Mouse (Mus musculus) left cerebral cortex, adult 2 months (tissue): ENCODE data around the gene Popdc3. TPM values are rescaled to one million over a fixed set of nuclear protein-coding genes. Genes with fewer than 3 reads are reported as not detected.

Experiments used
- DNase-seq, 2 experiments: peaks; one replicate each; pipeline ENCODE4 v3.0.0; 2021 to 2022; ENCODE audit warnings: low spot score in 2 of 2, mixed read lengths in 1 of 2; ENCODE audit errors: extremely low spot score in 1 of 2
- H3K27ac ChIP-seq: fragments of 200-600 bp; 2 replicates; pipeline ENCODE4 v1.8.1; 2022
- H3K4me3 ChIP-seq: fragments of 200-600 bp; 2 replicates; pipeline ENCODE4 v1.8.1; 2022
- CTCF ChIP-seq: fragments of 200-600 bp; IDR thresholded peaks from 2 replicates; pipeline ENCODE4 v1.8.1; 2022; ENCODE audit warnings: antibody characterized with exemption, mild to moderate bottlenecking, moderate library complexity
- intact Hi-C: fragments of 180-260 bp; cut with DNase I; formaldehyde crosslinking; loops from one replicate; pipeline ENCODE4 v1.15.1; 2025
- total RNA-seq, 2 experiments: library from RNA; stranded (reverse); gene quantifications; 2 replicates each; pipeline ENCODE4 v1.2.3; 2021

Popdc3 gene
- total RNA-seq, 2 experiments from 2014 or later, result 0.68 to 1.3 TPM

DNA sequence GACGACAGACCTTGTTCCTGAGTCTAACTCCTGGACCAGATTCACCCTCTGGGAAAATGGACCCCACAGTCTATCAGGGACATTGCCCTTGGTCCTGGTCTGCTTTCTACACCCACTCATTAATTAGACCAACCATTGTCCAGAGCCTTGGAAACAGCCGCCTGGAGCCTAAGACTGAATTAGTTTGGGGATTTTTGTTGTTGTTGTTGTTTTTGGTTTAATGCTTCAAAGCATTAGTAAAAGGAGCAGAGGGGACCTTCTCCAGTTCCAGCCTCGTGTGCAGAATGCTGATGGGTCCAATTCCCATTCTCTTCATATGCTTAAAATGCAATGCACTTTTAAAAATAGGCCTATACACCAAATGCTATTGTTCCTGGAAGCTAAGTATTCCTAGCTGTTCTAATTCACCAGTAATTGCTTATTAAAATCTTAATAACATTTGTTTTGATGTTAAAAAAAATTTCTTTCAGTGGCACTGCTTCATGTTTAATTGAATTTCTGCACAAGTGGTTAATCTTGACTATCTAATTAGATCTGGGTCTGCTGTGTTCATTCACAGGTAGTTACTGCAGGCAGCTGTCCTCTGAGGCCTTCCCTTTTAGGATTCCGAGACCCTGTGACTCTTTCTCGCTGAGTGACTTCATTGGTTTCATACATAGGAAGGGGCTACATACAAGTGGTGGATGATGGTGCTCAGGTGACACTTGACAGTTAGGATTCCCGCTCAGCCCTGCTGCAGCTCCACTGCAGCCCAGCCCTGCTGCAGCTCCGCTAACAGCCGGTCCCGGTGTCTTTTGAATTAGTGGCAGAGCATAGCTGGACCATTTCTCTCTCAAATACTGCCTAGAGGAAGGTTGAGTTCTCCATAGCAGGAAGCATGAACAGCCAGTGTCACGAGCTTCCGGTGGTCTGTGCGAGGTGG lies 25.9 kb upstream of the Popdc3 start:
- Histone ChIP-seq H3K27ac (no peak overlapping the region), H3K4me3 (no peak overlapping the region)
- no peak for TF ChIP-seq CTCF
- no peak for DNase-seq
- intact Hi-C loops, result no loop called here

DNA sequence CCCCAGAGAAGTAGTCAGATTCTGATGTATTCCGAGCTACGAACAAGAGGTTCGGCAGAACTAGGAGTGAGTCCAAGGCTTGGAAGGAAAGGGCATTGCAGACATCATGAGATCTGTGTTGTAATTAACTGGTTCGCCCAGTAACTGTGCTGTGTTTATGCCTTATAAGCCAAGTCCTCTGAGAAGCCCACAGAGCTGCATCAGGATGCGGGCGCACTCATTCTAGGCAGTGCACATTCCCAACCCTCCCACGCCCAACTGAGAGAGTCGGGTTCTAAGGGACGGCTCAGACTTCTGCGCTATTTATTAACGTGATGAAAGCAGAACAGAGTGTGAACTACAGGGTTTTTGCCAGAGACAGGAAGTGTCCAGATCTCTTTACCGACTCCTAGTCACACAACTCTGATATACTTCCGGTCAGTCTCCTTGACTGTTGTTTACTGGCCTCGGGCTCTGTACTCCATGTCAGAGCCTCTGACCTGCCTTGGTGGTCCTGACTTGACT lies 23.3 kb upstream of the Popdc3 start:
- Histone ChIP-seq H3K4me3 (no peak overlapping the region), H3K27ac (no peak overlapping the region)
- intact Hi-C loops, result no loop called here
- DNase-seq, result no peak
- TF ChIP-seq CTCF, result no peak

- Histone ChIP-seq H3K27ac (no peak overlapping the region), H3K4me3 (no peak overlapping the region)
- TF ChIP-seq CTCF, result no peak
- intact Hi-C loops, result no loop called here
- no peak for DNase-seq
Observed at GRCm38 (mm10) chr10:45165851-45166250, 12.0 kb upstream of the Popdc3 start.

- intact Hi-C loops, result no loop called here
- Histone ChIP-seq H3K4me3 (no peak overlapping the region), H3K27ac (no peak overlapping the region)
- no peak for DNase-seq
- no peak for TF ChIP-seq CTCF
Observed at GRCm38 (mm10) chr10:45173927-45174326, 4.0 kb upstream of the Popdc3 start.

- no peak for TF ChIP-seq CTCF
- intact Hi-C loops, result no loop called here
- DNase-seq, result no peak
- Histone ChIP-seq H3K4me3 (no peak overlapping the region), H3K27ac (no peak overlapping the region)
Observed at GRCm38 (mm10) chr10:45174345-45174744, 3.6 kb upstream of the Popdc3 start.

DNA sequence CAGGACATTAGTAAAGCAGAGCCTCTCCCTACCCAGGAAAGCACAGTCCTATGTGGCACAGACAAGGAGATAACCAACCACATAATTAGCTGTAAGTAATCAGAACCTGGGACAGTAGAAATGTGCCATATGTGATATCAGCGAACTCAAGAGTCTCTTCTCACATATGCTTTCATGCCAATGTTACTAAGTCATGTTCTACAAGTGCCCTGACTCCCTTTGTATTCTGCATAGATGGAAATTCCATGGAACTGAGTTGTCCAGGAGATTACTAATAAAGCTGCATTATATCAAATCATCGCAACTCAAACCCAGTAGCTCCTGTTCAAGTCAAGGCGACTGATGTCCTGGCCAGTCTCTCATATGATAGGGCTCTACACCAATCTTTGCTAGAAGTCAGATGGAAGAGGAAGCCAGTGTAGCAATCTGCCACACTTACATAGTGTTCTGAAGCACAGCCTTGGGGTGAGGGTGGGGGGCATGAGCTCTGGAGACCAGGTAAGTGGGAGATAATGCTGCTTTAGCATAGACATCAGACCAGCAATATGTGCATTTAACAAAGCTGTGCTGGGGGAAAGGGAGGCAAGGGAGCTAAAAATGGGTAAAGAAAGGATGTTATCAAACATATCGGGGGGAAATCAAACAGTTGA lies 2.9 kb downstream of the Popdc3 start:
- DNase-seq, result no peak
- Histone ChIP-seq H3K4me3 (no peak overlapping the region), H3K27ac (no peak overlapping the region)
- no peak for TF ChIP-seq CTCF
- intact Hi-C loops, result no loop called here

DNA sequence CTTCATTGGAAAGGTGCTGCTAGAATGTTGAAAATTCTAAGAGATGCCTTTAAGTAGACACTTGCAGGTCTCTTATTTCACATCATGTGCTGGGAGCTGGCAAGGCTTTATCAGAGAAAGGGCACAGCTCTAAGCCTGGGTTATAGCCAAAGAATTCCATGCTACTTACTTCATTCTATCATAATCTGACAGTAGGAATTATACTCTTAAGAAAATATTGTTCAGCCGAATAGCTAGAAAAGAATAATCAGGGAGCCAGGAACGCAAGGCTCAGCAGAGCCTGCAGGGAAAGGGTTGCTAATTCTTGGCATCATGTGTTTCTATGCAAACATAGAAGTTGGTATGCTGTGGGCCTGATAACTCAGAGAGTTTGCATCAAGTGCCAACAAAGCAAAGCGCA lies 3.4 kb downstream of the Popdc3 start:
- H3K27ac ChIP-seq, result no peak overlapping the region
- intact Hi-C loops, result no loop called here
- TF ChIP-seq CTCF, result no peak
- H3K4me3 ChIP-seq, result no peak overlapping the region
- DNase-seq, result no peak

DNA sequence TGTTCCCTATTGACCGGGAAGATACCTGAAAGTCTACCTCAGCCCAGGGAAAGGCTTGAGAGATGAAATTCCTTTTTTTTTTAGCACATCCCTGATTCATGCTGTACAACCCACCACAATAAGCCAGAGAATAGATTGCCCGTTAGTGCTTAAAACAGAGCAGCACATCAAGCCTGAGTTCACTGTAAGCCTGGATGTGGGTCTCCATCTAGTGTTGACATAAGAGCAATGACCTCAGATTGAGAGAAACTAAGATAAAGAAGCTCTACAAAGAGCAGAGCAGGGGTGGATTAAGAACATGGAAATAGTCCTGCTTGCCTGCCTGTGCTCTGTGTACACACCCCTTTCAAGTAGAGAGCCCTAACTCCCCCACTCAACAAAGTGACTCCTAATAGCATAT lies 7.6 kb downstream of the Popdc3 start:
- peak; percentile 3; the same call in 1 of the 2 replicates for TF ChIP-seq CTCF
- no peak overlapping the region for H3K4me3 ChIP-seq
- intact Hi-C loops, result loop anchor here (5.0 kb wide), 1 partner anchor 88 kb away; no protein-coding TSS in a partner anchor
- no peak overlapping the region for H3K27ac ChIP-seq
- DNase-seq, result no peak

DNA sequence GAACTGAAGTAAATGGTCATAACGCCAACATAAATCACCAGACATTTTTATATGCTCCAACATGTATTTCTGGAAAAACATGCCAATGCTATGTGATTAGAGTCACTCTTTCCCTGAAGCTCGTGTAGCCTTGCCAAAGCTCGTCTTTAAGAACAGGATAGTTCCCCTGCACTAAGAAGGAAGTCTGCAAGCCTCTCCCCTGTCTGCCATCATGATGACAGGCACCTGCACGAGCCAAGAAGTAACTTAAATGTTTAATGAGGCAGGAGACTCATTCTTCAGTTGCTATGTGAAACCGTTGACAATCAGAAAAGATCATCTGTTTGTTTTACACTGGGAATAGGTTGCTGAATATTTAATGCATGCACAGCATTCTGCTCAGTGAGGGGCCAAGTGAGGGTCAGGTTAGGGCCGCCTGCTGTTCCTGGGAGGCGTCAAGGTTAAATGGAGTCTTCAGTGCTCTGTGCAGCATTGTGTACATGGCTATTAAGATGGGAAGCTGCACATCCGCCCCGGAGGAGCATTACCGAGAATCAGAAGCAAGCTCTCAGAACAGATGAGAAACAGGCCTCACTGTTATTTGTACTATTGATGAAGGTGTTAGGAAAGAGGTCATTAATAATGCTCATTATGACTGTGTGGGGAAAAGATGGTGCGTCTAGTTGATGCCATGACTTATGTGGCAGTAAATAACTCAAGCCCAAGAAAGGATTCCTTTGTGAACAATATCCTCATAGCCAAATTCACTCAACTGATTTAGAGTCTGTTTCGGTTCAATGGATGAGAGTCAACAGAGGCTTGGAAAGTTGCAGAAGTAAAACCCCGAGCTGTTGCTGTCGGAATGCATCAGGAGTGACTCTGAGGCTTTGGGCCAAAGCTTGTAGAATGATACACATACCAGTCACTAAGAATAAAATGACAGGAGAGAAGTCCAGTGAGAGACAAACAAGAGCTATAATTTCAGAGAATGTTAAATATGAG lies 15.7 kb downstream of the Popdc3 start:
- Histone ChIP-seq H3K27ac (no peak overlapping the region), H3K4me3 (no peak overlapping the region)
- TF ChIP-seq CTCF, result no peak
- no peak for DNase-seq
- intact Hi-C loops, result no loop called here

GRCm38 (mm10) chr10:45194531-45194930 lies 16.6 kb downstream of the Popdc3 start:
- no peak for TF ChIP-seq CTCF
- intact Hi-C loops, result no loop called here
- DNase-seq, result no peak
- Histone ChIP-seq H3K27ac (no peak overlapping the region), H3K4me3 (no peak overlapping the region)

DNA sequence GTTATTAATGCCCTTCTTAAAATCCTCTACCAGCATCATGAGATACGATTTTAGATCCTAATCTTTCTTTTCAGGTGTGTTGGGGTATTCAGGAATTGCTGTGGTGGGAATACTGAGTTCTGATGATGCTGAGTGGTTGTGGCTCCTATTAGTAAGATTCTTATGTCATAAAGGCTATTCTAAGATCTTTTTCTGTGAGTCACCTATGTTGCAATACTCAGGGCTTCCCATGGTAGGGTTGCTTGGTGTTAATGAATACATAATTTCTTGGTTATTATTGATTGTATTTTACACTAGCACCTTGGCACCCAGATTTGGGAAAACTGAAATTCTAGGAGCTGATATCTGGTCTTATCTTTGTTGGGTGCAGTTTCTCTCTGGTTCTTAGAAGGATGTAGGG lies 26.7 kb downstream of the Popdc3 start:
- no peak overlapping the region for H3K27ac ChIP-seq

More for the DNA sequence above, 26.7 kb downstream of the Popdc3 start:
- intact Hi-C loops, result no loop called here
- DNase-seq, result no peak
- TF ChIP-seq CTCF, result no peak
- no peak overlapping the region for H3K4me3 ChIP-seq
